Mouse (Mus musculus): ENCODE data around the gene Enpp4.

GRCm38 (mm10) chr17:44121366-44122100 lies 15.9 kb upstream of the Enpp4 start:
- no peak for TF ChIP-seq CTCF (IDR thresholded peaks at IDR 0.05)
- TF ChIP-seq EP300 (IDR thresholded peaks at IDR 0.05) = no peak
